Mouse (Mus musculus): ENCODE measurements around the gene Frat2. TPM values are rescaled to one million over a fixed set of nuclear protein-coding genes. Genes with fewer than 3 reads are reported as not detected.

Frat2 gene
- total and polyA plus RNA-seq, 3 experiments: 55.6 to 110 TPM; not detected in 1

DNA sequence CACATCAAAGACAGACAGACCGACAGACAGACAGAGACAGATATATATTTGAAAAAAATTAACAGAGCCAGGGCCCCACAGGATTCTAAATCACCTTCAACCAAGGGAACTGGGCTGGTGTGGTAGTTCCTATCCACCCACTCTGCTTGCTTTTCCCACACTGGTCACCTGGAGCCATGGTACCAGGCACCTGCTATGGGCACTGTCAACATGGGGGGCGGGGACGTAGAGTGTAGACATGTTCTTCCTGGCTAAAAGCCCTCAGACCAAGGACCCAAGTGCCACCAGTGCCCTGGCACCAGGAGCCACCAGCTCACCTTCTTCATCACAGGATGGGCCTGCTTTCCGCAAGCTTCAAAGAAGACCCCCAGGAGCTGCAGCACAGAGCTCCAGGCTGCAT lies 33.9 kb upstream of the Frat2 start:
- H3K79me2 ChIP-seq (ENCODE audit: control insufficient read depth, insufficient read depth, low read length, poor library complexity): no peaks in the 10 kb centered on the region
- H3K27me3 ChIP-seq (ENCODE audit: control insufficient read depth in 1 of 2, insufficient read depth in 2 of 2, low read length in 2 of 2): no peaks in the 10 kb centered on the region
- no peak overlapping the region for H3K27ac ChIP-seq (ENCODE audit: control insufficient read depth, low read depth, low read length)
- no peak overlapping the region for H3K9ac ChIP-seq (ENCODE audit: control insufficient read depth, low read depth, low read length, poor library complexity, severe bottlenecking)
- H3K9me3 ChIP-seq (replicated peaks; ENCODE audit: insufficient read depth, low read length): no peaks in the 10 kb centered on the region
- H3K36me3 ChIP-seq (ENCODE audit: control insufficient read depth in 1 of 2, insufficient read depth in 2 of 2, low read length in 2 of 2): peaks cover 0 to 38% of the 10 kb centered on the region in 2 experiments; a peak in 2 of 4 replicates
- TF ChIP-seq MAFK (IDR thresholded peaks at IDR 0.05; ENCODE audit: borderline replicate concordance, low read depth, low read length) (no peak), ZNF384 (IDR thresholded peaks at IDR 0.05; ENCODE audit: low read depth, low read length) (no peak), CTCF (IDR thresholded peaks at IDR 0.05 in 2 of 3, conservative IDR thresholded peaks at IDR 0.05 in 1 of 3; ENCODE audit: control insufficient read depth in 1 of 3, insufficient read depth in 1 of 3, low read depth in 2 of 3, low read length in 3 of 3, poor library complexity in 1 of 3, severe bottlenecking in 1 of 3) (no peak), NELFE (IDR thresholded peaks at IDR 0.05; ENCODE audit: low read depth, low read length) (no peak), ETS1 (IDR thresholded peaks at IDR 0.05; ENCODE audit: low read depth, low read length) (no peak), POLR2A (IDR thresholded peaks at IDR 0.05; ENCODE audit: control insufficient read depth in 1 of 2, insufficient read depth in 1 of 2, low read depth in 1 of 2, low read length in 2 of 2, poor library complexity in 1 of 2) (no peak), USF2 (IDR thresholded peaks at IDR 0.05; ENCODE audit: borderline replicate concordance in 1 of 2, insufficient read depth in 1 of 2, low read depth in 1 of 2, low read length in 2 of 2) (no peak), JUND (IDR thresholded peaks at IDR 0.05; ENCODE audit: low read depth, low read length) (no peak), UBTF (IDR thresholded peaks at IDR 0.05; ENCODE audit: borderline replicate concordance, insufficient read depth, low read depth, low read length) (no peak), MYB (IDR thresholded peaks at IDR 0.05; ENCODE audit: low read depth, low read length) (no peak), POLR2AphosphoS2 (IDR thresholded peaks at IDR 0.05; ENCODE audit: low read length) (no peak), EP300 (IDR thresholded peaks at IDR 0.05; ENCODE audit: low read depth in 1 of 2, low read length in 2 of 2) (no peak), RCOR1 (IDR thresholded peaks at IDR 0.05; ENCODE audit: low read depth, low read length) (no peak), MAX (IDR thresholded peaks at IDR 0.05; ENCODE audit: low read length) (no peak), RAD21 (IDR thresholded peaks at IDR 0.05; ENCODE audit: low read depth, low read length) (no peak)
- H3K4me3 ChIP-seq (ENCODE audit: control insufficient read depth in 1 of 2, insufficient read depth in 1 of 2, low read depth in 2 of 2, low read length in 2 of 2): no peak overlapping the region
- no peaks in the 10 kb centered on the region for H3K4me1 ChIP-seq (ENCODE audit: control insufficient read depth in 1 of 2, insufficient read depth in 2 of 2, low read length in 2 of 2)
- DNase-seq (ENCODE audit: low read depth, low spot score): no peak

- Histone ChIP-seq H3K79me2 (ENCODE audit: control insufficient read depth, insufficient read depth, low read length, poor library complexity) (no peaks in the 10 kb centered on the region), H3K9me3 (replicated peaks; ENCODE audit: insufficient read depth, low read length) (no peaks in the 10 kb centered on the region), H3K4me3 (ENCODE audit: control insufficient read depth in 1 of 2, insufficient read depth in 1 of 2, low read depth in 2 of 2, low read length in 2 of 2) (no peak overlapping the region), H3K36me3 (ENCODE audit: control insufficient read depth in 1 of 2, insufficient read depth in 2 of 2, low read length in 2 of 2) (peaks cover 0 to 45% of the 10 kb centered on the region in 2 experiments; a peak in 2 of 4 replicates), H3K27ac (ENCODE audit: control insufficient read depth, low read depth, low read length) (no peak overlapping the region), H3K9ac (ENCODE audit: control insufficient read depth, low read depth, low read length, poor library complexity, severe bottlenecking) (no peak overlapping the region), H3K27me3 (ENCODE audit: control insufficient read depth in 1 of 2, insufficient read depth in 2 of 2, low read length in 2 of 2) (no peaks in the 10 kb centered on the region), H3K4me1 (ENCODE audit: control insufficient read depth in 1 of 2, insufficient read depth in 2 of 2, low read length in 2 of 2) (no peaks in the 10 kb centered on the region)
- TF ChIP-seq USF2 (IDR thresholded peaks at IDR 0.05; ENCODE audit: borderline replicate concordance in 1 of 2, insufficient read depth in 1 of 2, low read depth in 1 of 2, low read length in 2 of 2) (no peak), POLR2AphosphoS2 (IDR thresholded peaks at IDR 0.05; ENCODE audit: low read length) (no peak), ZKSCAN1 (IDR thresholded peaks at IDR 0.05; ENCODE audit: low read depth, low read length) (no peak), E2F4 (IDR thresholded peaks at IDR 0.05; ENCODE audit: borderline replicate concordance, low read depth, low read length) (no peak), MAX (IDR thresholded peaks at IDR 0.05; ENCODE audit: low read length) (no peak), CTCF (IDR thresholded peaks at IDR 0.05 in 2 of 3, conservative IDR thresholded peaks at IDR 0.05 in 1 of 3; ENCODE audit: control insufficient read depth in 1 of 3, insufficient read depth in 1 of 3, low read depth in 2 of 3, low read length in 3 of 3, poor library complexity in 1 of 3, severe bottlenecking in 1 of 3) (no peak), HCFC1 (IDR thresholded peaks at IDR 0.05; ENCODE audit: low read depth, low read length) (no peak), CHD2 (IDR thresholded peaks at IDR 0.05; ENCODE audit: low read length) (no peak), UBTF (IDR thresholded peaks at IDR 0.05; ENCODE audit: borderline replicate concordance, insufficient read depth, low read depth, low read length) (no peak), CHD1 (IDR thresholded peaks at IDR 0.05; ENCODE audit: low read depth, low read length) (no peak), MYB (IDR thresholded peaks at IDR 0.05; ENCODE audit: low read depth, low read length) (no peak), GATA1 (IDR thresholded peaks at IDR 0.05; ENCODE audit: low read depth, low read length) (no peak)
- no peak for DNase-seq (ENCODE audit: low read depth, low spot score)
Observed at GRCm38 (mm10) chr19:41874356-41874755, 26.4 kb upstream of the Frat2 start.

All from MEL (cell line).